Mouse (Mus musculus) testis, adult 2 months (tissue): ENCODE measurements around the gene Parp16. TPM values are rescaled to one million over a fixed set of nuclear protein-coding genes. Genes with fewer than 3 reads are reported as not detected.
"Not testable (repeated sequence)": the region's sequence is repeated elsewhere in the genome, so short reads cannot be mapped to it uniquely, and the experiment has no call there.

ENCODE experiments used
- H3K27ac ChIP-seq: fragments of 200-500 bp; 2 replicates; pipeline ENCODE4 v1.5.1; 2012; ENCODE audit warnings: low read depth, low read length; ENCODE audit not compliant: control insufficient read depth, insufficient read depth
- H3K27me3 ChIP-seq: fragments of 200-500 bp; 2 replicates; pipeline ENCODE4 v1.6.1; 2012; ENCODE audit warnings: mild to moderate bottlenecking, low read length, moderate library complexity; ENCODE audit not compliant: control insufficient read depth, insufficient read depth
- H3K36me3 ChIP-seq: fragments of 200-500 bp; 2 replicates; pipeline ENCODE4 v1.6.1; 2012; ENCODE audit warnings: mild to moderate bottlenecking, low read length; ENCODE audit not compliant: control insufficient read depth, insufficient read depth
- H3K4me1 ChIP-seq: fragments of 200-500 bp; 2 replicates; pipeline ENCODE4 v1.6.1; 2012; ENCODE audit warnings: low read length; ENCODE audit not compliant: control insufficient read depth, insufficient read depth
- H3K4me3 ChIP-seq: fragments of 200-500 bp; 2 replicates; pipeline ENCODE4 v1.5.1; 2012; ENCODE audit warnings: low read depth, mild to moderate bottlenecking, low read length, moderate library complexity, mixed read lengths; ENCODE audit not compliant: control insufficient read depth
- CTCF ChIP-seq: fragments of 200-500 bp; IDR thresholded peaks from 2 replicates; pipeline ENCODE4 v1.5.1; 2012; ENCODE audit warnings: low read depth, mild to moderate bottlenecking, inconsistent platforms, low read length, moderate library complexity; ENCODE audit not compliant: control insufficient read depth, insufficient read depth, insufficient replicate concordance
- POLR2A ChIP-seq: fragments of 200-500 bp; IDR thresholded peaks from 2 replicates; pipeline ENCODE4 v1.6.1; 2012; ENCODE audit warnings: low read depth, mild to moderate bottlenecking, inconsistent platforms, low read length, moderate library complexity; ENCODE audit not compliant: control insufficient read depth
- polyA plus RNA-seq: library from polyadenylated mRNA; depleted of rRNA; stranded (reverse); fragments of >200 nt; gene quantifications from 2 replicates; pipeline ENCODE4 v1.2.3, GENCODE M21; 2012

The Parp16 gene
- polyA plus RNA-seq, 1 experiment: 2.3 TPM

GRCm38 (mm10) chr9:65264959-65265358 is 69.8 kb downstream of the Parp16 start, which contains the start of gene Cilp:
Cilp (plus strand) TSS chr9:65265180.
- no peaks in the 10 kb centered on the region for H3K27me3 ChIP-seq
- no peak within 1 kb of the TSS for H3K27ac ChIP-seq
- TF ChIP-seq CTCF: no peak
- TF ChIP-seq POLR2A: no peak
- no peaks in the 10 kb centered on the region for H3K36me3 ChIP-seq
- no peaks in the 10 kb centered on the region; the same call in 1 of the 2 replicates for H3K4me1 ChIP-seq
- no peak within 1 kb of the TSS for H3K4me3 ChIP-seq

GRCm38 (mm10) chr9:65267742-65268515 is 72.8 kb downstream of the Parp16 start:
- Histone ChIP-seq H3K27me3 (no peaks in the 10 kb centered on the region), H3K4me1 (no peaks in the 10 kb centered on the region), H3K4me3 (no peak overlapping the region), H3K36me3 (no peaks in the 10 kb centered on the region), H3K27ac (no peak overlapping the region)
- TF ChIP-seq CTCF (no peak), POLR2A (no peak)

- no peaks in the 10 kb centered on the region for H3K36me3 ChIP-seq
- H3K4me3 ChIP-seq: no peak overlapping the region
- no peaks in the 10 kb centered on the region for H3K27me3 ChIP-seq
- no peaks in the 10 kb centered on the region for H3K4me1 ChIP-seq
- TF ChIP-seq POLR2A: no peak
- no peak overlapping the region for H3K27ac ChIP-seq
Measured at GRCm38 (mm10) chr9:65273048-65273809, 78.1 kb downstream of the Parp16 start.

DNA sequence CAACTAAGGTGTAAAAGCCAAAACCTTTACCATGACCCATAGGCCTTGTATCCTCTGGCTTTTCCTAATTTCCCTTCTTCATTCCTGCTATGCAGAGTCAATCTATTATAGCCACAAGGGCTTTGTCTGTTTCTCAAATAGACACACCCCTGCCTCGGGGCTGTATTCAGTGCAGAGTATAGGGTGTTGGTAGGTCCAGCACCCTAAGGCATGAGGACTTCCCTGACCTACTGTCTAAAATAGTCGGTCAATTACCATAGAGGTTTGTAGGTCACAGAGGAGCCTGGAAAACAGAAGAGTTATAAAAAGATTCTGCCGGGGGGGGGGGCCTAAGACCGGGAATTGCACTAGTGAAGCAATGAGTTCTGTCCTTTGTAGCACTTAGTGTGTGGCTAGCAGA is 78.7 kb downstream of the Parp16 start:
- TF ChIP-seq CTCF (no peak), POLR2A (no peak)
- H3K4me3 ChIP-seq: no peak overlapping the region
- H3K4me1 ChIP-seq: no peaks in the 10 kb centered on the region

GRCm38 (mm10) chr9:65274851-65275250 is 79.7 kb downstream of the Parp16 start:
- H3K27me3 ChIP-seq, H3K36me3 ChIP-seq, H3K4me3 ChIP-seq, H3K4me1 ChIP-seq, H3K27ac ChIP-seq: not testable (repeated sequence)

More for the DNA sequence above, 78.7 kb downstream of the Parp16 start:
- Histone ChIP-seq H3K27me3 (no peaks in the 10 kb centered on the region), H3K27ac (no peak overlapping the region), H3K36me3 (no peaks in the 10 kb centered on the region)

- no peaks in the 10 kb centered on the region for H3K36me3 ChIP-seq
- no peak overlapping the region for H3K4me3 ChIP-seq
- H3K4me1 ChIP-seq: no peaks in the 10 kb centered on the region
- TF ChIP-seq POLR2A: no peak
- TF ChIP-seq CTCF: no peak
- no peaks in the 10 kb centered on the region for H3K27me3 ChIP-seq
- H3K27ac ChIP-seq: no peak overlapping the region
Measured at GRCm38 (mm10) chr9:65275810-65276530, 80.8 kb downstream of the Parp16 start.

- Histone ChIP-seq H3K36me3 (no peaks in the 10 kb centered on the region), H3K4me3 (no peak overlapping the region), H3K4me1 (no peaks in the 10 kb centered on the region), H3K27ac (no peak overlapping the region), H3K27me3 (no peaks in the 10 kb centered on the region)
- TF ChIP-seq POLR2A (no peak), CTCF (no peak)
Measured at GRCm38 (mm10) chr9:65281536-65282151, 86.5 kb downstream of the Parp16 start.
